Mouse (Mus musculus): ENCODE results near the gene Tapt1. TPM values are rescaled to one million over a fixed set of nuclear protein-coding genes. Genes with fewer than 3 reads are reported as not detected.

Gene Tapt1
- polyA plus RNA-seq, 1 experiment = 18.2 TPM

DNA sequence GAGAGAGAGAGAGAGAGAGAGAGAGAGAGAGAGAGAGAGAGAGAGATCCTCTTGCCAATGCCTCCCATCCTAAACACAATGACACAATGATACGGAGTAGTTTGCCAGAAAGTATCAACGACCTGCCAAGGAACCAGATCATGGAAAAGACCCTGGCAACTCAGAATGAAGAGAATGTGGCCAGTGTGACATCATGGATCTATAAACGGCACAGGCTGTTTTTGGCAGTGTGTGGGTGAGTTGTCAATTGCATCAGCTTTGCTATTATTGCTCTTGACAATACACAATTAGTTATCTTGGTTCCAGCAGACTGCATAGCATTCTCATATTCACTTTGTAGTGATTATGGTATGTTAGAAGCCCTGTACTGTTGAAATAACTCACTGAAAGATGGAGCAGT is 33.3 kb upstream of the Tapt1 start:
- Histone ChIP-seq H3K36me3 (ENCODE audit: control insufficient read depth, insufficient read depth) (no peaks in the 10 kb centered on the region), H3K27me3 (ENCODE audit: control insufficient read depth, insufficient read depth, insufficient read length) (no peaks in the 10 kb centered on the region), H3K79me2 (ENCODE audit: control insufficient read depth, insufficient read depth) (no peaks in the 10 kb centered on the region), H3ac (ENCODE audit: control insufficient read depth, insufficient read length) (no peak overlapping the region), H3K4me2 (ENCODE audit: low read depth) (no peak overlapping the region), H3K4me3 (no peak overlapping the region)
- TF ChIP-seq SRF (IDR thresholded peaks at IDR 0.05; ENCODE audit: control insufficient read depth, insufficient read length, low read depth) (no peak), CEBPB (IDR thresholded peaks at IDR 0.05; ENCODE audit: insufficient read depth, poor library complexity, severe bottlenecking) (peak; percentile 47; the same call in 1 of the 2 replicates)

DNA sequence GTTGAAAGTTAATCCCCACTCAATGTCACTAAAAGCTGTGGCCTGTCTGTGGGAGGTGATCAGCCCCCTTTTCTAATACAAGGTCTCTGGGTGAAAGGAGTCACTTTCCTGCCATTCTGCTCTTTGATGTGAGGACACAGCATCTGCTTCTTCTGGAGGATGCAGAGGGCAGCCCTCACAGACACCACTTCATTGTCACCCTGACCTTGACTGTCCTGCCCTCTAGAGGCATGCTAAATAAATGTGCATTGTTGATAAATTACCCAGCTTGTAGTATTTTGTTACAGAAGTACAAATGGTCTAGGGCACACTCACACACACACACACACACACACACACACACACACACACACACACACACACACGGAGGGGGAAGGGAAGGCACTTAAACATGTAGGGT is 31.7 kb upstream of the Tapt1 start:
- TF ChIP-seq REST (IDR thresholded peaks at IDR 0.05; ENCODE audit: insufficient read depth, insufficient read length) (no peak), E2F4 (IDR thresholded peaks at IDR 0.05; ENCODE audit: insufficient read depth) (no peak), TCF12 (IDR thresholded peaks at IDR 0.05; ENCODE audit: insufficient read depth, poor library complexity, severe bottlenecking) (no peak), MYOD1 (IDR thresholded peaks at IDR 0.05; ENCODE audit: control insufficient read depth in 1 of 3, insufficient read length in 2 of 3, low read depth in 2 of 3) (no peak), USF1 (IDR thresholded peaks at IDR 0.05; ENCODE audit: low read depth) (no peak), POLR2A (IDR thresholded peaks at IDR 0.05; ENCODE audit: insufficient read length, low read depth) (no peak), MAX (IDR thresholded peaks at IDR 0.05; ENCODE audit: low read depth) (no peak)
- H3K4me2 ChIP-seq (ENCODE audit: low read depth) = no peak overlapping the region

DNA sequence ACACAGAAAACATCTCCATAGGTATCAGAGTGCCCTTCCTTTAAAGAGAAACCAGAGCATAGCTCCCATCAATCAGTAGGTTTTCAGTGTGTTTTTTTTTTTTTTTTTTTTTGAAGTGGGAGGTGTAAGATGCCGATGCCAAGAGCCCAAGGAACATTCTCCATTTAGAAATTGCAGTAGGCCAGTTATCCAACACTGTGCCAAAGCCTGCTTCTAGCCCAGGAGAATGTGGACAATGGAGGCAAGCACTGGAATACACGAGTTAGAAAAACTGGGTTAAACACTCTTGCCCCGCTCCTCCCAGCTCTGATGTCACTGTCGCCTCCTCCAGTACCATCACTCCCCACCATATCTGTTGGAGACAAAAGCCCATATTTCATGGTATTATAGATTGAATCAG is 31.0 kb upstream of the Tapt1 start:
- no peak overlapping the region for H3K4me3 ChIP-seq
- H3ac ChIP-seq (ENCODE audit: control insufficient read depth, insufficient read length) = no peak overlapping the region
- H3K4me2 ChIP-seq (ENCODE audit: low read depth) = no peak overlapping the region
- H3K27me3 ChIP-seq (ENCODE audit: control insufficient read depth, insufficient read depth, insufficient read length) = no peaks in the 10 kb centered on the region
- H3K79me2 ChIP-seq (ENCODE audit: control insufficient read depth, insufficient read depth) = no peaks in the 10 kb centered on the region
- TF ChIP-seq TCF12 (IDR thresholded peaks at IDR 0.05; ENCODE audit: insufficient read depth, poor library complexity, severe bottlenecking) = no peak
- no peak for TF ChIP-seq MAX (IDR thresholded peaks at IDR 0.05; ENCODE audit: low read depth)
- TF ChIP-seq E2F4 (IDR thresholded peaks at IDR 0.05; ENCODE audit: insufficient read depth) = no peak
- TF ChIP-seq TCF3 (IDR thresholded peaks at IDR 0.05; ENCODE audit: insufficient read length, low read depth) = no peak
- no peak for TF ChIP-seq REST (IDR thresholded peaks at IDR 0.05; ENCODE audit: insufficient read depth, insufficient read length)
- TF ChIP-seq USF1 (IDR thresholded peaks at IDR 0.05; ENCODE audit: low read depth) = no peak
- TF ChIP-seq SRF (IDR thresholded peaks at IDR 0.05; ENCODE audit: control insufficient read depth, insufficient read length, low read depth) = no peak
- no peak for TF ChIP-seq CEBPB (IDR thresholded peaks at IDR 0.05; ENCODE audit: insufficient read depth, poor library complexity, severe bottlenecking)
- no peak for TF ChIP-seq POLR2A (IDR thresholded peaks at IDR 0.05; ENCODE audit: insufficient read length, low read depth)
- TF ChIP-seq MYOD1 (IDR thresholded peaks at IDR 0.05; ENCODE audit: control insufficient read depth in 1 of 3, insufficient read length in 2 of 3, low read depth in 2 of 3) = no peak
- no peak for TF ChIP-seq MYOG (IDR thresholded peaks at IDR 0.05; ENCODE audit: control insufficient read depth in 1 of 3, insufficient read depth in 1 of 3, insufficient read length in 2 of 3, low read depth in 2 of 3)
- TF ChIP-seq POLR2AphosphoS2 (IDR thresholded peaks at IDR 0.05; ENCODE audit: insufficient read length, low read depth) = no peak
- no peaks in the 10 kb centered on the region for H3K36me3 ChIP-seq (ENCODE audit: control insufficient read depth, insufficient read depth)

More for the DNA sequence above, 31.7 kb upstream of the Tapt1 start:
- Histone ChIP-seq H3K79me2 (ENCODE audit: control insufficient read depth, insufficient read depth) (no peaks in the 10 kb centered on the region), H3K27me3 (ENCODE audit: control insufficient read depth, insufficient read depth, insufficient read length) (no peaks in the 10 kb centered on the region), H3ac (ENCODE audit: control insufficient read depth, insufficient read length) (no peak overlapping the region), H3K36me3 (ENCODE audit: control insufficient read depth, insufficient read depth) (no peaks in the 10 kb centered on the region), H3K4me3 (no peak overlapping the region)

DNA sequence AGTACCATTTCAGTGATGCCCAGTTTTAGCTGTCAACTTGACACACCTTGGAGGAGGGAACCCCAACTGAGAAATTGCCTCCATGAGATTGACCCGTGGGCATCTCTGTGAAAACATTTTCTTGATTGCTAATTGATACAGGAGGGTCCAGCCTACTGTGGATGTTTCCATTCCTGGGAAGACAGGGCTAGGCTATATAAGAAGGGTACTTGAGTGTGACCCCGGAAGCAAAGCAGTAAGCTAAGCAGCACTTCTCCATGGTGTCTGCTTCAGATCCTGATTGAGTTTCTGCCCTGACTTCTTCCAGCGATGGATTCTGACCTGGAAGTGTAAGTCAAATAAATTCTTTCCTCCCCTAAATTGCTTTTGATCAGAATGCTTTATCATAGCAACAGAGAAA is 30.1 kb upstream of the Tapt1 start:
- Histone ChIP-seq H3K27me3 (ENCODE audit: control insufficient read depth, insufficient read depth, insufficient read length) (no peaks in the 10 kb centered on the region), H3K4me3 (no peak overlapping the region), H3K4me2 (ENCODE audit: low read depth) (no peak overlapping the region), H3K36me3 (ENCODE audit: control insufficient read depth, insufficient read depth) (no peaks in the 10 kb centered on the region), H3ac (ENCODE audit: control insufficient read depth, insufficient read length) (no peak overlapping the region), H3K79me2 (ENCODE audit: control insufficient read depth, insufficient read depth) (no peaks in the 10 kb centered on the region)
- TF ChIP-seq MYOG (IDR thresholded peaks at IDR 0.05; ENCODE audit: control insufficient read depth in 1 of 3, insufficient read depth in 1 of 3, insufficient read length in 2 of 3, low read depth in 2 of 3) = no peak
- TF ChIP-seq USF1 (IDR thresholded peaks at IDR 0.05; ENCODE audit: low read depth) = no peak
- no peak for TF ChIP-seq REST (IDR thresholded peaks at IDR 0.05; ENCODE audit: insufficient read depth, insufficient read length)
- TF ChIP-seq POLR2AphosphoS2 (IDR thresholded peaks at IDR 0.05; ENCODE audit: insufficient read length, low read depth) = no peak
- TF ChIP-seq MYOD1 (IDR thresholded peaks at IDR 0.05; ENCODE audit: control insufficient read depth in 1 of 3, insufficient read length in 2 of 3, low read depth in 2 of 3) = no peak
- TF ChIP-seq MAX (IDR thresholded peaks at IDR 0.05; ENCODE audit: low read depth) = no peak
- TF ChIP-seq TCF3 (IDR thresholded peaks at IDR 0.05; ENCODE audit: insufficient read length, low read depth) = no peak
- TF ChIP-seq CEBPB (IDR thresholded peaks at IDR 0.05; ENCODE audit: insufficient read depth, poor library complexity, severe bottlenecking) = no peak
- no peak for TF ChIP-seq POLR2A (IDR thresholded peaks at IDR 0.05; ENCODE audit: insufficient read length, low read depth)
- no peak for TF ChIP-seq SRF (IDR thresholded peaks at IDR 0.05; ENCODE audit: control insufficient read depth, insufficient read length, low read depth)

DNA sequence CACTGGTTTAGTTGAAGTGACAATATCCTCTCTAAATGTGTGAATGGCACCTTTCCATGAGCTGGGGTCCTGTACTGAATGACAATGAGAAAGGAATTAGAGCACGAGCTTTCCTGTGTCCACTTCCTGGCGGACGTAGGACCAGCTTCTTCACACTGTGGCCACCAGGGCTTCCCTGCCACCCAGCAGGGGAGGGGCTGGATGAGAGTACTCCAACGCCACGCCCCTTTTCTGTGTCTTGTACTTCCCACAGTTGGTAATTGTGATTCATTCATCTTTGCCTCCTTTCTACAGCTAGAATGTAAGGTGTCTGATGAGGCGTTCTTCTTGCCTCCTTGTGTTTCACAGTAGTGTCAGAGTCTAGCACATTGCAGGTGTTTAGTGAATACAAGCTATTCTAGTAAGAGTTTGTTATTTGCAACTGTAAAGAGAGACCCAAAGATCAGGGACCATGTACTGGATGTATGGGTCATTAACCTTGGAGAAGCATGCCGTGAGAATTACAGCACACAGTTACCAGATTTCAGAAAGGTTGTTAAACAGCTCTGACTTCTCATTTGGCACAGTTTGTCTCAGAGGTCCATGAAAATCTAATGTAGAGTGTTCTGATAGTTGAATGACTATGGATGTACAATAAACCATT is 29.5 kb upstream of the Tapt1 start:
- Histone ChIP-seq H3K79me2 (ENCODE audit: control insufficient read depth, insufficient read depth) (no peaks in the 10 kb centered on the region), H3ac (ENCODE audit: control insufficient read depth, insufficient read length) (no peak overlapping the region), H3K36me3 (ENCODE audit: control insufficient read depth, insufficient read depth) (no peaks in the 10 kb centered on the region), H3K4me2 (ENCODE audit: low read depth) (no peak overlapping the region), H3K4me3 (no peak overlapping the region), H3K27me3 (ENCODE audit: control insufficient read depth, insufficient read depth, insufficient read length) (no peaks in the 10 kb centered on the region)
- TF ChIP-seq POLR2A (IDR thresholded peaks at IDR 0.05; ENCODE audit: insufficient read length, low read depth) (no peak), SRF (IDR thresholded peaks at IDR 0.05; ENCODE audit: control insufficient read depth, insufficient read length, low read depth) (no peak), TCF3 (IDR thresholded peaks at IDR 0.05; ENCODE audit: insufficient read length, low read depth) (no peak), MYOG (IDR thresholded peaks at IDR 0.05; ENCODE audit: control insufficient read depth in 1 of 3, insufficient read depth in 1 of 3, insufficient read length in 2 of 3, low read depth in 2 of 3) (no peak), E2F4 (IDR thresholded peaks at IDR 0.05; ENCODE audit: insufficient read depth) (no peak), POLR2AphosphoS2 (IDR thresholded peaks at IDR 0.05; ENCODE audit: insufficient read length, low read depth) (no peak), MYOD1 (IDR thresholded peaks at IDR 0.05; ENCODE audit: control insufficient read depth in 1 of 3, insufficient read length in 2 of 3, low read depth in 2 of 3) (no peak)

All from myocyte (in vitro differentiated cells).